Mouse (Mus musculus): ENCODE measurements around the gene Prss3. TPM values are rescaled to one million over a fixed set of nuclear protein-coding genes. Genes with fewer than 3 reads are reported as not detected.
"Not testable (repeated sequence)": the region's sequence is repeated elsewhere in the genome, so short reads cannot be mapped to it uniquely, and the experiment has no call there.

Prss3 gene
- total RNA-seq (2015; ENCODE audit: low replicate concordance) (not detected in 2 replicates), total RNA-seq (2017; ENCODE audit: low replicate concordance) (not detected in 2 replicates)

- not testable (repeated sequence) for ATAC-seq (replicated peaks; ENCODE audit: low FRiP score, poor library complexity, severe bottlenecking)
Measured at GRCm38 (mm10) chr6:41377578-41377977, at the start of gene Prss3. Prss3 (minus strand) TSS chr6:41377678.

GRCm38 (mm10) chr6:41392056-41392455, 14.6 kb upstream of the Prss3 start, which contains the start of gene Gm5771:
Gm5771 (plus strand) TSS chr6:41392356.
- ATAC-seq (replicated peaks; ENCODE audit: low FRiP score, poor library complexity, severe bottlenecking) = not testable (repeated sequence)

GRCm38 (mm10) chr6:41391640-41392039, 14.2 kb upstream of the Prss3 start:
- not testable (repeated sequence) for ATAC-seq (replicated peaks; ENCODE audit: low FRiP score, poor library complexity, severe bottlenecking)

GRCm38 (mm10) chr6:41386781-41387180, 9.3 kb upstream of the Prss3 start:
- no peak for ATAC-seq (replicated peaks; ENCODE audit: low FRiP score, poor library complexity, severe bottlenecking)

- not testable (repeated sequence) for ATAC-seq (replicated peaks; ENCODE audit: low FRiP score, poor library complexity, severe bottlenecking)
Measured at GRCm38 (mm10) chr6:41373772-41374171, 3.7 kb downstream of the Prss3 start.

- ATAC-seq (replicated peaks; ENCODE audit: low FRiP score, poor library complexity, severe bottlenecking) = no peak
Measured at GRCm38 (mm10) chr6:41353932-41354331, 23.5 kb downstream of the Prss3 start, which contains the start of gene Try10. Try10 (plus strand) TSS chr6:41354105.

Other genes with a start within 250 kb of the Prss3 start
- gene Try4, start 75.4 kb downstream of the Prss3 start, total RNA-seq (2015; ENCODE audit: low replicate concordance) = not detected in 2 replicates
- not detected in 2 replicates for gene Try4, start 75.4 kb downstream of the Prss3 start, total RNA-seq (2017; ENCODE audit: low replicate concordance)
- gene Try5, start 60.8 kb downstream of the Prss3 start, total RNA-seq (2015; ENCODE audit: low replicate concordance) = not detected in 2 replicates
- not detected in 2 replicates for gene Try5, start 60.8 kb downstream of the Prss3 start, total RNA-seq (2017; ENCODE audit: low replicate concordance)
- not detected in 2 replicates for gene Try10, start 23.6 kb downstream of the Prss3 start, total RNA-seq (2015; ENCODE audit: low replicate concordance)
- not detected in 2 replicates for gene Try10, start 23.6 kb downstream of the Prss3 start, total RNA-seq (2017; ENCODE audit: low replicate concordance)
- not detected in 2 replicates for gene Gm5771, start 14.7 kb upstream of the Prss3 start, total RNA-seq (2015; ENCODE audit: low replicate concordance)
- gene Gm5771, start 14.7 kb upstream of the Prss3 start, total RNA-seq (2017; ENCODE audit: low replicate concordance) = not detected in 2 replicates
- gene Gm10334, start 68.5 kb upstream of the Prss3 start, total RNA-seq (2015; ENCODE audit: low replicate concordance) = not detected in 2 replicates
- not detected in 2 replicates for gene Gm10334, start 68.5 kb upstream of the Prss3 start, total RNA-seq (2017; ENCODE audit: low replicate concordance)
- not detected in 2 replicates for gene Prss1, start 81.3 kb upstream of the Prss3 start, total RNA-seq (2015; ENCODE audit: low replicate concordance)
- gene Prss1, start 81.3 kb upstream of the Prss3 start, total RNA-seq (2017; ENCODE audit: low replicate concordance) = not detected in 2 replicates
- not detected in 2 replicates for gene Prss2, start 144.1 kb upstream of the Prss3 start, total RNA-seq (2015; ENCODE audit: low replicate concordance)
- gene Prss2, start 144.1 kb upstream of the Prss3 start, total RNA-seq (2017; ENCODE audit: low replicate concordance) = not detected in 2 replicates
- not detected in 2 replicates for gene Ephb6, start 227.8 kb upstream of the Prss3 start, total RNA-seq (2015; ENCODE audit: low replicate concordance)
- gene Ephb6, start 227.8 kb upstream of the Prss3 start, total RNA-seq (2017; ENCODE audit: low replicate concordance) = 0.28 TPM in 1 of 2 replicates, not detected in the other